Mouse (Mus musculus): Measurements from ENCODE around the gene Erp27.

The Erp27 gene

GRCm38 (mm10) chr6:136939326-136940187 is 17.6 kb upstream of the Erp27 start:
- no peak for DNase-seq (ENCODE audit: extremely low spot score)

- DNase-seq (ENCODE audit: extremely low spot score): no peak
Measured at GRCm38 (mm10) chr6:136938331-136939126, 16.5 kb upstream of the Erp27 start.

- no peak for DNase-seq (ENCODE audit: extremely low spot score)
Measured at GRCm38 (mm10) chr6:136937117-136937516, 15.1 kb upstream of the Erp27 start.

GRCm38 (mm10) chr6:136936361-136936760 is 14.4 kb upstream of the Erp27 start:
- DNase-seq (ENCODE audit: extremely low spot score): no peak

- no peak for DNase-seq (ENCODE audit: extremely low spot score)
Measured at GRCm38 (mm10) chr6:136935233-136935632, 13.3 kb upstream of the Erp27 start.

GRCm38 (mm10) chr6:136934068-136934467 is 12.1 kb upstream of the Erp27 start:
- DNase-seq (ENCODE audit: extremely low spot score): no peak

- no peak for DNase-seq (ENCODE audit: extremely low spot score)
Measured at GRCm38 (mm10) chr6:136931246-136931645, 9.3 kb upstream of the Erp27 start.

- peak; percentile 41 for DNase-seq (ENCODE audit: extremely low spot score)
Measured at GRCm38 (mm10) chr6:136930677-136931076, 8.7 kb upstream of the Erp27 start.

- no peak for DNase-seq (ENCODE audit: extremely low spot score)
Measured at GRCm38 (mm10) chr6:136927626-136928025, 5.6 kb upstream of the Erp27 start.

- no peak for DNase-seq (ENCODE audit: extremely low spot score)
Measured at GRCm38 (mm10) chr6:136925049-136925448, 3.1 kb upstream of the Erp27 start.

- DNase-seq (ENCODE audit: extremely low spot score): no peak
Measured at GRCm38 (mm10) chr6:136923532-136923931, 1.6 kb upstream of the Erp27 start, which contains the start of gene Pde6h. Gene Pde6h (plus strand): TSS chr6:136923832.

- no peak for DNase-seq (ENCODE audit: extremely low spot score)
Measured at GRCm38 (mm10) chr6:136922871-136923270, 891 bp upstream of the Erp27 start.

GRCm38 (mm10) chr6:136921601-136922000 is 379 bp downstream of the Erp27 start:
- no peak for DNase-seq (ENCODE audit: extremely low spot score)

GRCm38 (mm10) chr6:136920320-136921257 is 1.4 kb downstream of the Erp27 start:
- DNase-seq (ENCODE audit: extremely low spot score): peak; percentile 67

- no peak for DNase-seq (ENCODE audit: extremely low spot score)
Measured at GRCm38 (mm10) chr6:136917885-136918284, 4.1 kb downstream of the Erp27 start.

- DNase-seq (ENCODE audit: extremely low spot score): no peak
Measured at GRCm38 (mm10) chr6:136915721-136916395, 6.1 kb downstream of the Erp27 start.

- no peak for DNase-seq (ENCODE audit: extremely low spot score)
Measured at GRCm38 (mm10) chr6:136914234-136914633, 7.7 kb downstream of the Erp27 start.

GRCm38 (mm10) chr6:136913384-136914126 is 8.4 kb downstream of the Erp27 start:
- peak; percentile 42 for DNase-seq (ENCODE audit: extremely low spot score)

- no peak for DNase-seq (ENCODE audit: extremely low spot score)
Measured at GRCm38 (mm10) chr6:136912751-136913265, 9.2 kb downstream of the Erp27 start.
